Mouse (Mus musculus): ENCODE measurements around the gene Mecom.
"Not testable (repeated sequence)": the region's sequence is repeated elsewhere in the genome, so short reads cannot be mapped to it uniquely, and the experiment has no call there.

Gene Mecom

DNA sequence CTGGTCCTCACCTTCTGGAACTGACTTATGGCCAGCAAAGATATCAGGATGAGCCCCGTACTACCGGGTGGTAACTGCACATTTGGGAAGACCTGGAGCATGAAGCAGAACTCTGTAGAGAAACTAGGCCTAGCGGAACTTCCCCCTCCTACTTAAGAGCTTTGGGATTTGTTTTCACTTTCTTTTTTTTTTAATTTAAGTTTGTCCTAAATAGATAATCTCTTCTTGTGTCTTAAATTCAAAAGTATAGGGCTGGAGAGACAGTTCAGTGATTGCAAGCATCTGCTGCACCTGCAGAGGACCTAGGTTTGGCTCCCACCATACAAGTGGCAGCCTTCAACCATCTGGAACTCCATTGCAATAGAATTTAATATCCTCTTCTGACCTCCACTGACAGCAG lies at the start of gene Mecom:
TSS of gene Mecom (minus strand) at position 101 of the 400 bp plus-strand sequence.
- no peak for DNase-seq (ENCODE audit: extremely low read depth, insufficient read length, low spot score)

DNA sequence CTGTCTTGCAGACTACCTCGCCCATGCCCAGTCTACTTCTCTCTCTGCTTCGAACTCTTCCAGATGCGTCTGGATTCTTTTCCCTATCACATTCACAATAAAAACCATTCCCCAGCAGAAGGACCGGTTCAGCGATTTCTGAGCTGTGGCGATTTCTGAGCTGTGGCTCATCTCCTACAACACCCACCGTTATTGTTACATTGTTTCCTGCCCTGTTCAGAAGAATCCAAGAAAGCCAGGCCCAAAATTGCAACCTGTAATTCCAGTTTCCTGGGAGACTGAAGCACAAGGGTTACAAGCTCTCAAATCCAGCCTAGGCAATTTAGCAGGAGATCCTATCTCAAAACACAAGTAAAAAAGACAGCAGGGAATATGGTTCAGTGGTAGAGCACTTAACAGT lies 49.5 kb upstream of the Mecom start:
- DNase-seq (ENCODE audit: extremely low read depth, insufficient read length, low spot score) = no peak

DNA sequence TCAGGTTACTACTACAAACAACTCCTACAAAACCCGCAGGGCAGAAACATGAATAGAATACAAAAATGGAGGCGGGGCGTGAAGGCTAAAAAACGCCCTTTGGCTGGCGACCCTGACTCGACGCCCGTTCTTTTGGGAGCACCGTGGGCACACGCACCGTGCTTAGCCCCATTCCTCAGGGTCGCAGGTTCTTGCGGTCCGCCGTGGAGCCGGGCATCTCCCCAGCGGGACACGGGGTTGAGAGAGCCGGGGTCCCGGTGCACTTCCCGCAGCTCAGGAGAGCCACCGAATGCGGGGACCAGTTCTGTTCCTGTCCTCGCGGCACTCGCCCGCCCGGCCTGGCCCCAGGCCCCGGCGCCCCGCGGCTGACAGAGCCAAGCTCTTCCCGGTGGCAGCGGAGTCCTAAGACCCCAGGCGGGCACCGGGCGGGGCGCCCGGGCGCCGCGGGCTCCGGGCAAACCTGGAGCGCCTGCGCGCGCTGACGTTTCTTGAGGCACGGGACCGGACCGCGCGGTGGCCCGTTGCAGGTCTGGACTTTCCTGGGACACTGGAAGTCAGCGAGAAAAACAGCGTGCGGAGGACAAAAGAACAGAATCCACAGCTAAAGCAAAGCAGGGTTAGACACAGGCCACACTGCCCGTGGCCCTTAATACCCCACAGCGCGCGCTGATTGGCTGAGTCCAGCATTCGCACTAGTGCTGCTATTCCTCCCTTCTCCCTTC lies 47.5 kb upstream of the Mecom start:
- DNase-seq (ENCODE audit: extremely low read depth, insufficient read length, low spot score) = peak; percentile 19

DNA sequence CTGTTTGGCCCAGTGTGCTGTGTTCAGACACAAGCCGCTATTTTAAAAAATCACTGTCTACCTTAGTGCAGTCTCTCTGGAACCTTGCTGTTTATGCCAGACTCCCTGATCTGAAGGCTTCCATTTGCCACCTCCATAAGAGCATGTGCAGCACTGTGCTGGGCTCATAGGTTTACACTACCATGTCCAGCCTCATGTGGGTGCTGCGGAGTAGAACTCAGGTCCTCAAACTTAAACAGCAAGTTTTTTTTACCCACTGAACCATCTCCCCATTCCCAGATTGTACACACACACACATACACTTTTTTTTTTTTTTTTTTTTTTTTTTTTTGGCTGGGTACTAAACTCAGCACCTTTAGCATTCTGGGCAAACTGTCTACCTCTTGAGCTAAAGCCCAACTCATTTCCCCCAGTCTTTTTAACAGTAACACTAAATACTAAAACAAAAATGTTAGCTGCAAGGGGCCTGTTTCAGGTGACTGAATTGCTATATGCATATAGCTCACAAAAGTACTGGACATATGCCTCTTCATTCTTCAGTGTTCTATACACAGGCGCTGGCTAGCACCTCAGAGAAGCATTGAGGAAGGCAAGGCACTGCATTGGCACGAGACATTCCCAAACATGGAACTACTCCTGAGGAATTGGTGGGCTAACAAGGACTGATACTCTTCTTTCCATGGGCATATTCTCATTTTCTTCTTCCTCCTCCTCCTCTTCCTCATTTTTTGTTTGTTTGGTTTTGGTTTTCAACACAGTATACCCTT lies 46.1 kb upstream of the Mecom start:
- peak; percentile 32 for DNase-seq (ENCODE audit: extremely low read depth, insufficient read length, low spot score)

DNA sequence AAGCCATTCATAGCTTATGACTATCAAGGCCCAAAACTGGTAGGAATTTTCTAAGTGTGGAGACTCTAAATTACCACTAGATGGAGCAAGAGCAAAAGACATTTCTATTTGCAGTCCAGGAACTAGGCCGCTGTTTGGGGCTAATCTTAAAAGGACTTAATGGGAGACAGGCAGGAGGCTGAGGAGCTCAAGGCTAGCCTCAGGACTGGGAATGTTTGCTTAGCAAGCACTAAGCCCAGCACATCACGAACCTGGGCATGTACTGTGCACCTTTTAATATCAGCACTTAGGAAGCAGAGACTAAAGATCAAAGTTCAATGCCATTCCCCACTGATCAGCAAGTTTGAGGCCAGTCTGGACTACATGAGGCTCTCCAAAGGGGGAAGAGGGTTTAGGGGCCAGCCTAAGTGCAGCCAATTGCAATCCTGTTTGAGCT lies 44.6 kb upstream of the Mecom start:
- DNase-seq (ENCODE audit: extremely low read depth, insufficient read length, low spot score) = peak; percentile 53

DNA sequence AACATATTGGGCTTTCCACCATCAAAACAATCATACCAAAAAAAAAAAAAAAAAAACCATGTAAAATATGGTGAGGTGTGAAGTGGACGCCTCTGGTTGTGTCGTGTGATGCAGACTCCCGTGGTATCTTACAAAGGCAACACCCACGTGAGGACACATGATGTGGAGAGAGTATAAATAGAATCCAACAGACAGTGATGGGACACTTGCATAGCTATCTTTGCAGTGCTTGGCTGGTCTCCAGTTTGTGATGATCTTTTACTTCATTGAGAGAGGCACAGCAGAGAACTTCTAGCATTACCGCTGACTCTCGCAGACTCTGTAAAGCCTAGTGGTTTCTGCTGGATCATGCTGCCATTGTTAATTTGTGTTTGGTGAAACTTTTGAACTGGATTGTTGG lies 41.1 kb upstream of the Mecom start:
- DNase-seq (ENCODE audit: extremely low read depth, insufficient read length, low spot score) = no peak

DNA sequence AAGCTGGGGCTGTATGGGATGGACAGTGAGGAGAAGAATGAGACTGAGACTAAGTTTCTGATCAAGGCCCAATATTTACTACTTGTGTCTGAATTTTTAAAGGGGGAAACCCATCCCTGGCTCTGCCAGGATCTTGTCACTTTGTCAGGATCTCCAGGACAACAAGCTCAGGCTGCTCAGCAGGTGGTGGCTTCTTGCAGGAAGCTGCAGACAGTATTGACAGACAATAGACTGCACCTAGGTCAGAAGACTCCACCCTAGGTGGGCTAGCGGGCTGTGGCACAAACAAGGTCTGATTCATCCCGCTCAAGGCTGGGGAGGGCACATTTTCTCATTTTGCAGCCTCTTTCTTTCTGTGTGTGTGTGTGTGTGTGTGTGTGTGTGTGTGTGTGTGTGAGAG lies 25.7 kb upstream of the Mecom start:
- DNase-seq (ENCODE audit: extremely low read depth, insufficient read length, low spot score) = no peak

DNA sequence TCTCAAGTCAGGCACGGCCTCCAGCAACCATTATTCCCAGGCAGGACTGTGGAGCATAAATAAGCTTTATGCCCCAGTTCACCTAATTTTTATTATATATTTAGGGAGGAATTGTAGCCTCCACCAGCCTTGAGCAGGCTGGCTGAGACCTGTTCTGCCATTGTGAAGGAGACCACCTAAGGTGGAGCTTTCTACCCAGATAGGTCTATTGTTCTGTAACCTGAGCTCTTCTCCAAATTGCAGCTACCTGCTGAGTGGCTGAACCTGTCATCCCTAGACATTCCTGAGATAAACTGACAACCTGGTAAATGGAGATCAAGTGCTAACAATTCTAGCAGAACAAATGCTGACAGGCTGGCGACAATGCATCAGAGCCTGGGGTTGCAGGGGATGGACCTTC lies 18.5 kb upstream of the Mecom start:
- DNase-seq (ENCODE audit: extremely low read depth, insufficient read length, low spot score) = not testable (repeated sequence)

DNA sequence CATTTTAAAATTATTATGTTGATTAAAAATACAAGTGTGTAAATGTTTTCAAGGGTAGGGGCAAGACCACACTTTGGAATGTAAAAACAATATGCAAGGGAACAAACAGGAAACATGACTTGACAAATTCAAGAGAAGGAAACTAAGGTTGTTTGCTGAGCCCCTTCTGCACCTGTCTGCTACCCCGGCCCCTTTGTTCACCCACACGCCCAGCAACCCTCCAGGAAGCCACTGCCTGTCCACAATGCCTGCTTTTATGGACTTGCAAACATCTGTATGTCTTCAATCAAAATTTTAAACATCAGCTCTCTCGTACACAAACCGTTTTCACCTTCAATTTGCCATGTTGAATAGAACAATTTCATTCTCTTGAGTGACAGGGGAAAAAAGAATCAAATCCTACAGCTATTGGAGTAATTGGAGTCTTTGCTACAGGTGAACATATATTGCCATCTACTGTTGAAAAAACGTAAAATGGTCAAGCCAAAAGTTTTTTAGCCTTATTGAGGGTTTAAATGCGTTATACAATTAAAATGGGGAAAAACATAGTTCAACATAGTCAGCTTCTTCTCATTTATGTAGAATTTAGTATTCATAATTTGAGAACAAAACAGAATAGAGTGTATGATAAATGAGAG lies 13.0 kb upstream of the Mecom start:
- DNase-seq (ENCODE audit: extremely low read depth, insufficient read length, low spot score) = no peak

DNA sequence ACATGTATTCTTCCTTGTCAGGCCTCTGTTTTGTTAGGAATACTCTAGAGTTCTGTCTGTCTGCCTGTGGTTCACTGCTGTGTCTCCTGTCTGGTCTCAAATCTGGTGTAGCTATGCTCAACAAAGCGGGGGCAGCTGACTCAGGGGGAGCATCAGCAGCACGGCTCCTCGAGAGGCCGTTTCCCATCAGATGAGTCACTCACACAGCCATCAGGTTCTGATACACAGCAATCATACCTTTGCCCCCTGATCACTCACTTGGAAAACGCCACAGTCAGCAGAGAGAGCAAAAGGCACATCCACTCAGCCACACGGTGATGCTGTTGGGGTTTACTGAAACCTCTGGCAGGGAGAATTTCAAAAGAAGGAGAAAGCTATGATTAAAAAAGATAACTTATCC lies 5.9 kb upstream of the Mecom start:
- DNase-seq (ENCODE audit: extremely low read depth, insufficient read length, low spot score) = no peak

DNA sequence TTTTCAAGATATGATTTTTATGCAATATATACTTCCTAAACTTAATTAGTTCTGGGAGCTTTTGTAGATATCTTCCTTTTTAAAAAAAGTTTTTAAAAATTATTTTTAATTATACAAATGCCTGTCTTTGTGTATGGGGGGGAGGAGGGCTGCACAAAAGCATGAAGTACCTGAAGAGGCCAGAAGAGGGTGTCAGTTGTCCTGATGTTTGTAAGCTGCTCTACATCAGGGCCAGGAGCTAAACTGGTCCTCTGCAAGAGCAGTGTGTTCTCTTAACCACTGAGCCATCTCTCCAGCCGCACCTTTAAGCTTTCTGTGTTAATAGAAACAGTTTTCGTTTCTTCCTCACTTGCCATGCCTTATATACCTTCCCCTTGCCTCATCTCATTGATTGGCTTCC lies 2.4 kb upstream of the Mecom start:
- DNase-seq (ENCODE audit: extremely low read depth, insufficient read length, low spot score) = no peak

DNA sequence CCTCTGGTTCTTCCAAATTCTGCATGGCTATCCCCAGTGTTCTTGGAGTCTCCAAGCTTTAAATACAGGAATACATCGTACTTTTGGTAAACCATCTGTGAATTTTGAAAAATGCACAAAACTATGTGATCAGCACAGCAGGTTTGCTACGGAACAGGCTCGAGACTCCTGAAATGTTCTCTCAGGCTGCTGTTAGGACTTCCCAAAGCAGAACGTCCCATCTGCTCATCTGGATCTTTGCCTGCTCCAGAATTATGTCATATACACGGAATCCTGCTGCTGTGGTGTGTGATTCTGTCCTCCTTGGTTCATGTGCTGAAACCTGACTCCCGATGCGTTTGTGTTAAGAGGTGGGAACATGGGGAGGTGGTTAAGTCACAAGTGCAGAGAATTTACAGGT lies 1.1 kb upstream of the Mecom start:
- no peak for DNase-seq (ENCODE audit: extremely low read depth, insufficient read length, low spot score)

DNA sequence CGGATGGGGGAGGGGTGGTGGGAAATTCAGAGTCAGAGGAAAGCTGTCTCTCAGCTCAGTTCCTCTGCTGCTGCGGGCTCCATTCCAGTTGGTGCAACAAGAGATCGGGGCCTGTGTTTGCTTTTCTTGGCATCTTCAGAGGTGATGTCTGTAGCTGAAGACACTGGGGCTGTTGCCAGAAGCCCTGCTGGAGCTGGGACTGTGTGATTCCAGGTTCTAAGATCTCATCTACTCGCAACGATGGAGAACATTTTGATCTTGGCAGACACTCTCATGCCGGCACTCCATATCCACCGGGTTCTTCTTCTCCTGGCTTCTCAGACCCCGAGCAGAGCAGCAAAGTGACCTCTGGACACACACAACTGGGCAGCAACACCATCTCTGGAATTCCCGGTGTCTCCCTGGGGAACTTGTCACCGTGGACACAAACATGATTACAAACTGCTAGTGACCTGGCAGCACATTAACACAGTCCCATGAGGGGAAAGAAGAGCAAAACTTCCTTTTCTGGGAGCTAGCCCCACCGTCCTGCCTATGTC lies 908 bp downstream of the Mecom start:
- peak; percentile 32 for DNase-seq (ENCODE audit: extremely low read depth, insufficient read length, low spot score)

DNA sequence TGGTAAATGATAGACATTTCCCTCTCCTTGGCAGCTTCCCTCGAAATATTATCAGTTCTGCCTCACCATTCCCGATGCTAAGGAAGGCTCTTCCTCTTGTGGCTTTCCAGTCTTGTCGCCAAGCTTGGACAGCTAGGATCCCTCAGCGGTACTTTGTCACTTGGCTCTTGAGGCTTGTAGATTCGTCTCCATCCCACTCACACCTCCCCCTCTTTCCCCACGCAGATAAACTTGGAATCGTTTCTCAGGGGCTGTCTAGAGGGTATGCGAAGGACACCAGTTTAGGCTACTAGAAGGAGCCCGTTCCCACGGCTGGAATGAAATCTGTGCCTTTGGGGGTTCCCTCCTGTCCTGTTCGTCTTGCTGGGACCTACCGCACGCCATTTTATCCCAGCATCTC lies 1.4 kb downstream of the Mecom start:
- no peak for DNase-seq (ENCODE audit: extremely low read depth, insufficient read length, low spot score)

DNA sequence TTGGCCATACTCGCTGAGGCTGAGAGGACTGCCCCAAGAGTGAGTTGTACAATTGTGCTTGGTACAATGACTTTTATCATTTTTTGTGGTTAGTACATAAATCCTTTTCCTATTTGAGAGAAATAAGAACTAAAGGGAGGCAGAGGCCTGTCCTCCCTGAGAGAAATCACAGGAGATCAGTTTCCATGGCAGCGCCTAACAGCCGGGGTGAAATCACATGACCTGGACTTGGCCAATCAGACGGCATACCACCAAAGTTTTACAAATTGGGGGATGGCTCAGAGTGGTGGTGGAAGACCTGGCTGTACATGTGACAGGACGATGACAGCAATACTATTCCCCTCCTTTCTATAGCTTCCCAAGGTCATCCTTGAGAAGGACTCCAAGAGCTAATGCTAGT lies 2.6 kb downstream of the Mecom start:
- no peak for DNase-seq (ENCODE audit: extremely low read depth, insufficient read length, low spot score)

DNA sequence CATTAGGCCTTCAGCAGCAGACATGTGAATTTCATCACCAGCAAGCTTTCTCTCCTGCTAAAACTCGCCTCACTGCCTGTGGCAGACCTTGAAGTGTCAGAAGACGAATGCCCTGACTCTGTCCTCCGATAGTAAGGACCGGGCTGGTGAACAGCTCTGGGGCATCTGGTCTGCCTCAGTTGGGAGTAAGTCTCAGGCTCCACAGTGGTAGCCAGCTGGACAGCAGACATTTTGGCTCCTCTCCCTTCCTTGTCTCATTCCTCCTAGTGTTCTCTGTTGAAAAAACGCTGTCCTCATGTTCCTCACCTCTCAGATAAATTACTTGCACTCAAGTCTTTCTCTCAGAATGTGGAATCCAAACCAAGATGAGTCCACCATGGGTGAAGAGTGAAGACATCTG lies 3.5 kb downstream of the Mecom start:
- DNase-seq (ENCODE audit: extremely low read depth, insufficient read length, low spot score) = no peak

DNA sequence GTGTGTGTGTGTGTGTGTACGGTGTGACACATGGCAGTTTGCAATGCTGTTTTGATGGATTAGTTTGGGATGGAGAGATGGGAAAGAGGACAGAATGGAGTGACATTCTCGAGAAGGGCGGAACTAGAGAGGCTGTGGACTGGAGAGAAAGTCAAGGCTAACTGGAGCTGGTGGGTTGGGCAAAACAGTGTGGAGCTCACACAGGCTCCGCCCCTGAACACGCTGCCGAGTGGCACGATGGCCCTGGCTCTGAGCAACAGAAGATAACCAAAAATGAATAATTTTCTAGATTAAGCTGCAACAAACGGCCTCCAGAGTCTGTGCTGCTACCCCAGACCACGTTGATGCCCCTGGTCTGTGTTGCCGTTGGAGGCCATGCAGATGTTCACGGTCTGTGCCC lies 12.0 kb downstream of the Mecom start:
- DNase-seq (ENCODE audit: extremely low read depth, insufficient read length, low spot score) = no peak

DNA sequence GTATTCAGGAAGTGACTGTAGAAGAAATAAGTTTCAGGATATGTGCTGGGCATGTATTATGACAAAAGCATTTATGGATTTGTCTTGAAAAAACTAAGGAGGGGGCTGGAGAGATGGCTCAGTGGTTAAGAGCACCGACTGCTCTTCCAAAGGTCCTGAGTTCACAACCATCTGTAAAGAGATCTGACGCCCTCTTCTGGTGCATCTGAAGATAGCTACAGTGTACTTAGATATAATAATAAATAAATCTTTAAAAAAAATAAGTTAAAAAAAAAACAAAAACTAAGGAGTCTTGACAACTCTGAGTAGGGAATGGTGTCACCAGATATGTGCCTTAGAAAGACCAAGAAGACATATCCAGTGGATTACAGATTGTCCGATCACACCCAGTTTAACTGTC lies 27.1 kb downstream of the Mecom start:
- peak; percentile 14 for DNase-seq (ENCODE audit: extremely low read depth, insufficient read length, low spot score)

DNA sequence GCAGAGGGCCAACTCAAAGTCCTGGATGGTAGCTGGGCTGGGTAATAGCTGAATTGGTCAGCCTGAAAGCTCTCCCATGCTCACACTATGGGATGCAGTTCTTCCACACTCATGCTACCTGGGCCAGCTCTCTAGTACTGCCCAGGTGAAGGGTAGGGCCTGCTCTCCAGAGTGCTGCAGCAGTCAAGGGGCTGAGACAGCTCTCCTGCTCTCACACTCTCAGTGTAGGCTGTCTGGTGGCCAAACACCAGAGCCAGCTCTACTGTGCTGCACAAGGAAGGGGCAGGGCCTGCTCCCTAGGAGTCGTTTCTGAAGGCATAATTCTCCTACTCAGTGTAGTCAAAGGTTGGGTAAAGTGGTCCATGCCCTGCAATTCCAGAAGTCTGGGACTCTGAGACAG lies 28.4 kb downstream of the Mecom start:
- DNase-seq (ENCODE audit: extremely low read depth, insufficient read length, low spot score) = no peak

DNA sequence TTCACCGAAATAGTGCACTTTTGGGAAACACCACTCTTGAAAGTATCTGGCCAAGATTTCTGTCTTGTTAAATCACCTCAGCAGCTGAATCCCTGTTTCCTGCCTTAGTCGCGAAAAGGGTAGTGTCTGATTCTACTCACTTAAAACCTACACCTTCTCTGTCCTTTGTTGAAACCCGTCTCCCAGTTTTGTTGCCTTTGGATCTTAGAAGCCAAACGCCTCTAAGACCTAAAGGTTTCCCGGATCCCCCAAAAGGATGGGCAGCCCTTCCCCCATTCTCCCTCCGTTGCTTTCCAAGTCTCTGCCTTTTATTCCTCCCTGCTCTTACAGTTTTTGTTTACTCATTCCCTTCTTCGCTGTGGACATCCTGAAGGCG lies 32.0 kb downstream of the Mecom start:
- DNase-seq (ENCODE audit: extremely low read depth, insufficient read length, low spot score) = no peak

DNA sequence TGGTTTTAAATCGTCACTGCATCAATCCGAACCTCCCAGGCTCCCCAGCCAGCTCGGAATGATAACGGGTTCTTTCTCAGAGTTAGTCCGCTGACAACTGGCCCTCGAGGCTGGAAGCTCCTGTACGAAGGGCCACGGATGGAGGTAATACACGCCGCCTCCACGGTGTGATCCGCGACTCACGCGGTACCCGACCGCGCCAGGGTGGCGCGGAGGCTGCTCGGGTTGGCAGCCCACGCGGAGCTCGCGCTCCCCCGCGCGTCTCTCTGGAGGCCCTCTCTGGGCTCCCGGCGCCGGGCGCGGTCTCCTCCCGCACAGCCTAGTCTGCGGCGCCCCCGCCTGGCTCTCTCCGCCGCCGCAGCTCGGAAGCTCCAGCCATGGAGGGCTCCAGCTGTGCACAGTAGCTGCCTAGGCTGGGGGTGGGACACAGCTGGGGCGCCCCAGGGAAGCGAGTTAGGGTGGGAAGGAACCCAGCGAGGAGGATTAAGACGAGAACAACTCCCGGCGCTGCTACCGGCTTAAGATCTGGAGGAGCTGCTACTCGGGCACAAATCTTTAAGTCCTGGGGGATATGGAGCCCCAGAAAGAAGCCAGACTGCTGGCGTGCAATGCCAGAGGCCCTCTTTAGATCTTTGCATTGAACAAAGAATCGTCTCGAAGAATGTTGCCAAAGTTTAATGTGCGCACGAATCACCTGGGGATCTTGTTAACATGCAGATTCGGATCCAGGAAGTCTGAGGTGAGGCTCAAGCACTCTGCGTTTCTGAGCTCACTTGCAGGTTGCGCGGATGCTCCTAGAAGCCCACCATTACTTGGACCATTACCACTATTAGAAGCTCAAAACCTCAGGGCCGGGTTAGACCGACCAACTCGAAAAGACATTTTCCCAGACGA lies 32.7 kb downstream of the Mecom start:
- no peak for DNase-seq (ENCODE audit: extremely low read depth, insufficient read length, low spot score)

All from 3134 (cell line).